Mouse (Mus musculus) kidney, embryonic 14.5 days (tissue): ENCODE measurements around the gene Gm38392. TPM values are rescaled to one million over a fixed set of nuclear protein-coding genes. Genes with fewer than 3 reads are reported as not detected.

Source experiments
- ATAC-seq: fragments of 200-750 bp; cut with Nextera tagmentation; 2 replicates; pipeline ENCODE4 v1.8.0; 2017; ENCODE audit warnings: moderate number of reproducible peaks, mild to moderate bottlenecking, moderate TSS enrichment, moderate library complexity; ENCODE audit not compliant: low FRiP score, low TSS enrichment
- H3K27ac ChIP-seq: fragments of 300-500 bp; sonication (generic); 2 replicates; pipeline ENCODE4 v1.5.1; 2014; ENCODE audit warnings: low read depth, mild to moderate bottlenecking, low read length, moderate library complexity, mixed read lengths
- H3K27me3 ChIP-seq: fragments of 300-500 bp; sonication (generic); 2 replicates; pipeline ENCODE4 v1.6.1; 2014; ENCODE audit warnings: mild to moderate bottlenecking, low read length; ENCODE audit not compliant: control insufficient read depth, insufficient read depth
- H3K36me3 ChIP-seq: fragments of 300-500 bp; sonication (generic); 2 replicates; pipeline ENCODE4 v1.6.1; 2014; ENCODE audit warnings: low read length, mixed read lengths; ENCODE audit not compliant: control insufficient read depth, insufficient read depth
- H3K4me1 ChIP-seq: fragments of 300-500 bp; sonication (generic); 2 replicates; pipeline ENCODE4 v1.6.1; 2014; ENCODE audit warnings: low read length, mixed read lengths; ENCODE audit not compliant: control insufficient read depth, insufficient read depth
- H3K4me2 ChIP-seq: fragments of 300-500 bp; sonication (generic); replicated peaks from 2 replicates; pipeline ENCODE4 v1.6.1; 2014; ENCODE audit warnings: low read depth, mild to moderate bottlenecking, low read length
- H3K4me3 ChIP-seq: fragments of 300-500 bp; sonication (generic); 2 replicates; pipeline ENCODE4 v1.5.1; 2014; ENCODE audit warnings: mild to moderate bottlenecking, low read length
- H3K9ac ChIP-seq: fragments of 300-500 bp; sonication (generic); 2 replicates; pipeline ENCODE4 v1.6.1; 2014; ENCODE audit warnings: low read depth, mild to moderate bottlenecking, low read length, moderate library complexity
- H3K9me3 ChIP-seq: fragments of 300-500 bp; sonication (generic); 2 replicates; pipeline ENCODE4 v1.6.1; 2016; ENCODE audit warnings: low read length; ENCODE audit not compliant: control insufficient read depth
- WGBS: fragments of 180-500 bp; shearing (Covaris S2); extraction: QIAGEN DNeasy Blood & Tissue Kit; methylation state at CpG from one replicate; pipeline ENCODE4 v1.1.7; 2014; 5-methylcytosine and 5-hydroxymethylcytosine counted together
- polyA plus RNA-seq: library from polyadenylated mRNA; unstranded; fragments of >200 nt; fragmentation: Nextera tagmentation; extraction: Ambion mirVana; gene quantifications from 2 replicates; pipeline ENCODE4 v1.2.1, GENCODE M21; 2014

Gene Gm38392
- polyA plus RNA-seq, result 0.79 TPM in 1 of 2 replicates, not detected in the other

GRCm38 (mm10) chr3:88287110-88287509, at the start of gene Gm38392:
Gm38392 (minus strand) TSS chr3:88287210.
- Histone ChIP-seq H3K27me3 (no peaks in the 10 kb centered on the region), H3K27ac (no peak within 1 kb of the TSS), H3K4me1 (no peaks in the 10 kb centered on the region), H3K36me3 (no peaks in the 10 kb centered on the region; the same call in 1 of the 2 replicates), H3K4me3 (no peak within 1 kb of the TSS), H3K4me2 (no peak within 1 kb of the TSS), H3K9me3 (no peaks in the 10 kb centered on the region), H3K9ac (no peak within 1 kb of the TSS)
- 92% methylated on average over 4 of the region's 4 CpGs for WGBS
- ATAC-seq, result no peak

- Histone ChIP-seq H3K4me1 (peaks cover 14% of the 10 kb centered on the region), H3K9ac (peak within 1 kb of the TSS; percentile 70), H3K4me2 (peak within 1 kb of the TSS; percentile 50), H3K36me3 (peaks cover 8% of the 10 kb centered on the region; the same call in 1 of the 2 replicates), H3K27me3 (no peaks in the 10 kb centered on the region), H3K9me3 (no peaks in the 10 kb centered on the region), H3K4me3 (peak within 1 kb of the TSS; percentile 54), H3K27ac (peak within 1 kb of the TSS; percentile 89)
- ATAC-seq, result peak; percentile 95
- WGBS, result 2% methylated on average over 59 of the region's 66 CpGs
Measured at GRCm38 (mm10) chr3:88336058-88337013, 49.3 kb upstream of the Gm38392 start, which contains the start of the genes Tmem79 and Smg5. Tmem79 (minus strand) TSS chr3:88336148. Smg5 (plus strand) TSS chr3:88336260.

- ATAC-seq, result peak; percentile 30
- H3K4me1 ChIP-seq, result peaks cover 14% of the 10 kb centered on the region
- H3K36me3 ChIP-seq, result peaks cover 6% of the 10 kb centered on the region; the same call in 1 of the 2 replicates
- peak overlapping the region; percentile 54 for H3K4me3 ChIP-seq
- WGBS, result under 1% methylated on average over 27 of the region's 27 CpGs
- no peaks in the 10 kb centered on the region for H3K9me3 ChIP-seq
- H3K4me2 ChIP-seq, result peak overlapping the region; percentile 50
- peak overlapping the region; percentile 70 for H3K9ac ChIP-seq
- peak overlapping the region; percentile 89 for H3K27ac ChIP-seq
- H3K27me3 ChIP-seq, result no peaks in the 10 kb centered on the region
Measured at GRCm38 (mm10) chr3:88335436-88336053, 48.5 kb upstream of the Gm38392 start.

- Histone ChIP-seq H3K4me2 (peak overlapping the region; percentile 50), H3K36me3 (peaks cover 9% of the 10 kb centered on the region; the same call in 1 of the 2 replicates), H3K9me3 (no peaks in the 10 kb centered on the region), H3K27ac (no peak overlapping the region), H3K4me1 (peaks cover 14% of the 10 kb centered on the region), H3K27me3 (no peaks in the 10 kb centered on the region), H3K9ac (peak overlapping the region; percentile 70), H3K4me3 (peak overlapping the region; percentile 54)
- ATAC-seq, result no peak
- 34% methylated on average over 3 of the region's 3 CpGs for WGBS
Measured at GRCm38 (mm10) chr3:88334902-88335435, 48.0 kb upstream of the Gm38392 start.

GRCm38 (mm10) chr3:88334029-88334658, 47.1 kb upstream of the Gm38392 start:
- H3K9ac ChIP-seq, result peak overlapping the region; percentile 28; the same call in 1 of the 2 replicates
- 39% methylated on average over 12 of the region's 12 CpGs for WGBS
- no peaks in the 10 kb centered on the region for H3K9me3 ChIP-seq
- H3K4me1 ChIP-seq, result peaks cover 14% of the 10 kb centered on the region
- H3K4me2 ChIP-seq, result peak overlapping the region; percentile 24
- H3K4me3 ChIP-seq, result peak overlapping the region; percentile 6; the same call in 1 of the 2 replicates
- ATAC-seq, result no peak
- no peak overlapping the region for H3K27ac ChIP-seq
- H3K36me3 ChIP-seq, result peaks cover 16% of the 10 kb centered on the region; the same call in 1 of the 2 replicates
- H3K27me3 ChIP-seq, result no peaks in the 10 kb centered on the region

GRCm38 (mm10) chr3:88331282-88331681, 44.3 kb upstream of the Gm38392 start:
- H3K4me3 ChIP-seq, result no peak overlapping the region
- H3K4me2 ChIP-seq, result no peak overlapping the region
- H3K9ac ChIP-seq, result no peak overlapping the region
- H3K36me3 ChIP-seq, result peaks cover 26% of the 10 kb centered on the region
- H3K4me1 ChIP-seq, result peaks cover 8% of the 10 kb centered on the region; the same call in 1 of the 2 replicates
- no peaks in the 10 kb centered on the region for H3K27me3 ChIP-seq
- no peak overlapping the region for H3K27ac ChIP-seq
- ATAC-seq, result no peak
- 39% methylated on average over 2 of the region's 2 CpGs for WGBS
- no peaks in the 10 kb centered on the region for H3K9me3 ChIP-seq

GRCm38 (mm10) chr3:88328956-88329355, 41.9 kb upstream of the Gm38392 start:
- no peaks in the 10 kb centered on the region for H3K9me3 ChIP-seq
- peaks cover 26% of the 10 kb centered on the region for H3K36me3 ChIP-seq
- 58% methylated on average over 5 of the region's 5 CpGs for WGBS
- no peak overlapping the region for H3K4me3 ChIP-seq
- H3K27me3 ChIP-seq, result no peaks in the 10 kb centered on the region
- no peak overlapping the region for H3K4me2 ChIP-seq
- H3K27ac ChIP-seq, result no peak overlapping the region
- no peak overlapping the region for H3K9ac ChIP-seq
- ATAC-seq, result no peak
- peaks cover 9% of the 10 kb centered on the region; the same call in 1 of the 2 replicates for H3K4me1 ChIP-seq

- peak; percentile 78 for ATAC-seq
- Histone ChIP-seq H3K27me3 (no peaks in the 10 kb centered on the region), H3K4me2 (peak within 1 kb of the TSS; percentile 91), H3K9ac (peak within 1 kb of the TSS; percentile 78), H3K4me3 (peak within 1 kb of the TSS; percentile 72), H3K36me3 (peaks cover 55% of the 10 kb centered on the region), H3K9me3 (no peaks in the 10 kb centered on the region), H3K4me1 (peaks cover 8% of the 10 kb centered on the region; the same call in 1 of the 2 replicates), H3K27ac (no peak within 1 kb of the TSS)
- 1% methylated on average over 10 of the region's 10 CpGs for WGBS
Measured at GRCm38 (mm10) chr3:88324951-88325405, 38.0 kb upstream of the Gm38392 start, which contains the start of gene Glmp. Glmp (plus strand) TSS chr3:88325023.
